Mouse (Mus musculus) thymus, adult 2 months (tissue): Measurements from ENCODE around the gene Exoc2.

Experiments
- CTCF ChIP-seq: fragments of 200-500 bp; IDR thresholded peaks from 2 replicates; pipeline ENCODE4 v1.5.1; 2012; ENCODE audit warnings: mild to moderate bottlenecking, control low read depth, low read length, moderate library complexity, borderline replicate concordance; ENCODE audit not compliant: control insufficient read depth, poor library complexity, insufficient read depth; ENCODE audit errors: extremely low read depth
- POLR2A ChIP-seq: fragments of 200-500 bp; IDR thresholded peaks from 2 replicates; pipeline ENCODE4 v1.6.1; 2012; ENCODE audit warnings: mild to moderate bottlenecking, low read length, control low read depth, moderate library complexity; ENCODE audit not compliant: control insufficient read depth, poor library complexity, insufficient read depth; ENCODE audit errors: extremely low read depth

- TF ChIP-seq POLR2A (no peak), CTCF (no peak)
Measured at GRCm38 (mm10) chr13:30976536-30977084, 2.7 kb upstream of the Exoc2 start.
